Mouse (Mus musculus) neutrophil, adult 59 days (primary cell): ENCODE data around the gene Cog5. TPM values are rescaled to one million over a fixed set of nuclear protein-coding genes. Genes with fewer than 3 reads are reported as not detected.

Experiments
- total RNA-seq, 2 experiments: library from RNA; stranded (reverse); gene quantifications; 1 replicate in 1 of 2; 2 replicates in 1 of 2; pipeline ENCODE4 v1.2.4; 2023

Cog5 gene
- total RNA-seq: 10 to 100 TPM; 28.1 to 30.1 TPM

GRCm38 (mm10) chr12:31654197-31654964 is at the start of gene Cog5, which contains the start of gene Dus4l:
Gene Cog5 (plus strand): TSS chr12:31654869.
Gene Dus4l (minus strand): TSS chr12:31654826.

DNA sequence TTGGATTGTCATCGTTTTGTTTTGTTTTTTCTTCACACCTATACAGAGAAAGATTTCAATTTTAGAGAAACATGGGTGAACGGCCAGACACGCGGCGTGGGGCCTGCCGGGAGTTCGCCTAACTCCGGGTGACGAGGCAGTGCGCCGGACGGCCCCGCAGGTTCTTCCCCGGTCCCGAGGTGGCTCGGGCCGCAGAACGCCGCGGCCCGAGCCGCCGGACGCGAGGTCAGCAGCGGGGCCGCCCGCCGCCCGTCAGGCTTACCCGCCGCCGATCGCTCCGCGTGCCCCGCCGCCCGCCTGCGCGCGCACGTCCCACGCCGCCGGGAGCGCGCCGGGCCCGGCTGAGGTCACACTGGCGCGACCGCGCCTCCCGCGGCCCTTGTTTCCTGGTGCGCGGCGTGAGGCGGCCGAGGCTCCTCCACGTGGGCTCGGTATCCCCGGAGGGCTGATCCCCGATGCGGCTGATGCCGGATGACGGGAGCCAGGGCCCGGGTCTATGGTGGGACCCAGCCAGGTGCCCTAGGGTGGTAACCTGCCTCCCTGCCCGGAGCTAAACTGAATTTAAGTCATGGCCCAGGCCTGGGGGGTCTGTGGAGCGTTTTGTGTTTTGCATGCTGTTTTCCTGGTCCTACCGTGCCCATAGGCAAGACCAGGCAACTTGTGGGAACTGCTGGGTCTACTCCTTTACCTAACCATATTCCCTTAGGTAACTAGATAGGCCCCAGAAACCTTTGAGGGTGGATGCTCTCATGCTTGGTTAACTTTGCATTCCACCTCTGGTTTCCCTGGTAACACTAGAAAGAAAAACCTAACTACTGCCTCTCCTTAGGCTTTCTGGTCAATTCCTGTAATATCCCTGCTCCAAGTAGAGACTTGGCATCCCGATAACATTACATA is 20.1 kb upstream of the Cog5 start, which contains the start of gene Bcap29:
TSS of gene Bcap29 (minus strand) at position 316 of the 897 bp plus-strand sequence.

DNA sequence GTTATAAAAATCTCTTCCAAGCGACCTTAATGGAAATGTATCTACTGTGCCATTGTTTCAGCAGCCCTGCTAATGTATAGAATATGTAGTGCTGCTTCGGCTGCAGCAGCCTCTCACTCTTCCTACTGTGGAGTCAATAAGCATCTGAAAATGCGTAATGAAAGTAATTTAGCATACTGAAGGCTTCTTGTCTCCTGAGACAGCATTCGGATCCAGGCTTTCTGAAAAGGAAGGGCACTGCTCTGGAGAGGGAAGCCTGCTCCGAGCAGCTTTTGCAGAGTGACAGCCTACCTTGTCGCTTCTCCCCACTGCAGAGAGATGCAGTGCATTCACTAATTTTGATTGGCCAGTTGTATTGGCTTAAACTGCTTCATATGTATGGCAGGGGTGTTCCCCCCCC is 58.9 kb downstream of the Cog5 start, which contains the start of gene Gpr22:
TSS of gene Gpr22 (minus strand) at position 348 of the 400 bp plus-strand sequence.

GRCm38 (mm10) chr12:31949759-31950658 is 295.3 kb downstream of the Cog5 start, which contains the start of gene Hbp1:
Gene Hbp1 (minus strand): TSS chr12:31950535.

Other genes starting within 250 kb of the Cog5 start
- gene Cbll1, start 155.3 kb upstream of the Cog5 start, total RNA-seq: 10 to 100 TPM; 15.0 to 19.7 TPM
- not detected for gene Slc26a4, start 94.9 kb upstream of the Cog5 start, total RNA-seq
- 10 to 100 TPM in 1 of 2 experiments, 1 to 10 TPM in 1; 8.9 to 10.2 TPM for gene Bcap29, start 20.2 kb upstream of the Cog5 start, total RNA-seq
- gene Dus4l, start within 50 bp of the Cog5 start, total RNA-seq: 1 to 10 TPM; 1.3 to 3.4 TPM
- gene Gpr22, start 59.1 kb downstream of the Cog5 start, total RNA-seq: not detected